9 mouse cellular contexts compared by ENCODE assay signal in genomic region chr9:44087761-44088455, GRCm38 (mm10). TPM values are rescaled to one million over a fixed set of nuclear protein-coding genes. Genes with fewer than 3 reads are reported as not detected.
DNase-seq lines count a peak whose midpoint lies in the region; ATAC-seq and TF ChIP-seq lines count a peak whose summit lies in the region.
"Had no signal": no experiment of that assay in that cellular context is flagged by ENCODE, and none has a peak within 500 bp of the region (broad histone marks: within the 10 kb centered on the region; RNA-seq: fewer than 3 reads in every experiment).

No protein-coding gene starts in this region.

- H3K79me2 ChIP-seq in macrophage (ENCODE audit: inconsistent target): no peaks in the 10 kb centered on the region

- DNase-seq in gastrocnemius, adult 2 months: peak; percentile 89
- no peak for DNase-seq in gastrocnemius, postnatal 36 days
- peak; percentile 30 for DNase-seq in Muller cell, postnatal 12 days (ENCODE audit: inconsistent ontology term)
- DNase-seq in heart, postnatal 4 days: peak; percentile 71
- no peak for DNase-seq in retina, postnatal 1 day

- peak overlapping the region; percentile 34 for H3K4me2 ChIP-seq in embryonic facial prominence, embryonic 13.5 days

- no peak for TF ChIP-seq CTCF in gastrocnemius, adult 2 months (IDR thresholded peaks at IDR 0.05)

- H3K27ac ChIP-seq in gastrocnemius, adult 2 months: peak overlapping the region; percentile 97
- H3K27ac ChIP-seq in embryonic facial prominence, embryonic 13.5 days: 0 out of 2 replicates have a peak overlapping the region, but pooled peaks have one; percentile 11
- H3K27ac ChIP-seq in macrophage: peak overlapping the region; percentile 89

- H3K27me3 ChIP-seq in embryonic facial prominence, embryonic 13.5 days: peaks cover 52% of the 10 kb centered on the region

- H3K9ac ChIP-seq in embryonic facial prominence, embryonic 13.5 days: peak overlapping the region; percentile 27; the same call in 1 of the 2 replicates

- ATAC-seq in embryonic facial prominence, embryonic 13.5 days (ENCODE audit: insufficient number of reproducible peaks, insufficient read depth, low FRiP score, low TSS enrichment, low read depth): 0 out of 2 replicates have a peak, but pooled peaks have one; percentile 27
- no peak for ATAC-seq in erythroid progenitor cell, adult 5-6 weeks (replicated peaks; ENCODE audit: low FRiP score, poor library complexity, severe bottlenecking)

- H3K36me3 ChIP-seq in embryonic facial prominence, embryonic 13.5 days: peaks cover 16% of the 10 kb centered on the region
- H3K36me3 ChIP-seq in macrophage (ENCODE audit: inconsistent target): peaks cover 7% of the 10 kb centered on the region; the same call in 1 of the 2 replicates

- peak overlapping the region; percentile 89 for H3K4me3 ChIP-seq in gastrocnemius, adult 2 months
- H3K4me3 ChIP-seq in embryonic facial prominence, embryonic 13.5 days: no peak overlapping the region
- no peak overlapping the region for H3K4me3 ChIP-seq in macrophage (ENCODE audit: inconsistent target)

- H3K9me3 ChIP-seq in embryonic facial prominence, embryonic 13.5 days: no peaks in the 10 kb centered on the region

- intact Hi-C loops in gastrocnemius, adult 2 months (cut with DNase I): loop anchor here (2.0 kb wide), 1 partner anchor 15 kb away; no protein-coding TSS in a partner anchor
- intact Hi-C loops in gastrocnemius, postnatal 36 days (cut with DNase I): no loop called here

- peaks cover 63% of the 10 kb centered on the region for H3K4me1 ChIP-seq in embryonic facial prominence, embryonic 13.5 days

- WGBS in embryonic facial prominence, embryonic 13.5 days: 4% methylated on average over 15 of the region's 15 CpGs
- 24% methylated on average over 15 of the region's 15 CpGs for WGBS in macrophage (ENCODE audit: missing documents)

RNA-seq across cellular contexts. Expression of gene Mfrp, which starts 13.6 kb away (rescaled TPM):
- not detected for total RNA-seq in gastrocnemius, adult 2 months (2021)
- total RNA-seq in gastrocnemius, postnatal 36 days (2021): not detected
- 0.21 and 0.39 TPM in 2 replicates for polyA plus RNA-seq in embryonic facial prominence, embryonic 13.5 days (2015; fragmentation: Nextera tagmentation; extraction: Ambion mirVana)
- not detected for total RNA-seq in heart, postnatal 4 days (2021)
- not detected for total RNA-seq in macrophage (2018; cell fraction: chromatin; rRNA removed)
- not detected for total RNA-seq in macrophage (2018; cell fraction: cytosol; rRNA removed)
- not detected for total RNA-seq in macrophage (2018; cell fraction: nucleus; rRNA removed)
- polyA plus RNA-seq in macrophage (2018): not detected in 3 replicates
- total RNA-seq in erythroid progenitor cell, adult 5-6 weeks (2015; ENCODE audit: low replicate concordance): not detected in 2 replicates
- total RNA-seq in erythroid progenitor cell, adult 5-6 weeks (2017; ENCODE audit: low replicate concordance): not detected in 2 replicates
- polyA plus RNA-seq: large intestine, adult 2 months had no signal

RNA-seq across cellular contexts. Expression of gene C1qtnf5, which starts 19.1 kb away (rescaled TPM):
- 1 to 10 TPM; 2.5 to 7.6 TPM for total RNA-seq in gastrocnemius, adult 2 months (2021)
- total RNA-seq in gastrocnemius, postnatal 36 days (2021): 1 to 10 TPM; 6.7 to 9.6 TPM
- polyA plus RNA-seq in embryonic facial prominence, embryonic 13.5 days (2015; fragmentation: Nextera tagmentation; extraction: Ambion mirVana): 1.5 and 2.8 TPM in 2 replicates
- total RNA-seq in heart, postnatal 4 days (2021): 1 to 10 TPM; 8.5 to 9.7 TPM
- 1 to 10 TPM in 1 of 26 experiments, not detected in 25; 2.3 TPM for total RNA-seq in macrophage (2018; cell fraction: chromatin; rRNA removed)
- not detected for total RNA-seq in macrophage (2018; cell fraction: cytosol; rRNA removed)
- total RNA-seq in macrophage (2018; cell fraction: nucleus; rRNA removed): not detected
- polyA plus RNA-seq in macrophage (2018): not detected in 3 replicates
- not detected in 2 replicates for total RNA-seq in erythroid progenitor cell, adult 5-6 weeks (2015; ENCODE audit: low replicate concordance)
- 1.4 TPM in 1 of 2 replicates, not detected in the other for total RNA-seq in erythroid progenitor cell, adult 5-6 weeks (2017; ENCODE audit: low replicate concordance)

RNA-seq across cellular contexts. Expression of gene Usp2, which starts 21.1 kb away (rescaled TPM):
- 100 to 1,000 TPM; 223 to 228 TPM for total RNA-seq in gastrocnemius, adult 2 months (2021)
- 100 to 1,000 TPM; 236 to 254 TPM for total RNA-seq in gastrocnemius, postnatal 36 days (2021)
- 14.6 and 15.2 TPM in 2 replicates for polyA plus RNA-seq in embryonic facial prominence, embryonic 13.5 days (2015; fragmentation: Nextera tagmentation; extraction: Ambion mirVana)
- 10 to 100 TPM; 72.6 to 79.0 TPM for total RNA-seq in heart, postnatal 4 days (2021)
- 1 to 10 TPM in 8 of 26 experiments, under 1 TPM in 13, not detected in 5; 0.37 to 3.1 (median 0.86) TPM for total RNA-seq in macrophage (2018; cell fraction: chromatin; rRNA removed)
- total RNA-seq in macrophage (2018; cell fraction: cytosol; rRNA removed): 1 to 10 TPM in 23 of 26 experiments, under 1 TPM in 3; 0.47 to 2.5 (median 1.4) TPM
- total RNA-seq in macrophage (2018; cell fraction: nucleus; rRNA removed): 1 to 10 TPM in 20 of 26 experiments, under 1 TPM in 5, not detected in 1; 0.35 to 6.1 (median 1.5) TPM
- 0.59 to 3.4 TPM (median 2.0 TPM) in 3 replicates for polyA plus RNA-seq in macrophage (2018)
- total RNA-seq in erythroid progenitor cell, adult 5-6 weeks (2015; ENCODE audit: low replicate concordance): not detected in 2 replicates
- total RNA-seq in erythroid progenitor cell, adult 5-6 weeks (2017; ENCODE audit: low replicate concordance): 1.8 TPM in 1 of 2 replicates, not detected in the other

RNA-seq across cellular contexts. Expression of gene Gm49380, which starts 25.4 kb away (rescaled TPM):
- 1 to 10 TPM in 1 of 2 experiments, under 1 TPM in 1; 0.71 to 1.4 TPM for total RNA-seq in gastrocnemius, adult 2 months (2021)
- total RNA-seq in gastrocnemius, postnatal 36 days (2021): 1 to 10 TPM in 1 of 2 experiments, under 1 TPM in 1; 0.57 to 1.3 TPM
- 0.30 and 0.48 TPM in 2 replicates for polyA plus RNA-seq in embryonic facial prominence, embryonic 13.5 days (2015; fragmentation: Nextera tagmentation; extraction: Ambion mirVana)
- not detected for total RNA-seq in heart, postnatal 4 days (2021)
- total RNA-seq in macrophage (2018; cell fraction: chromatin; rRNA removed): under 1 TPM in 9 of 26 experiments, not detected in 17; 0.31 to 0.88 (median 0.60) TPM
- under 1 TPM in 2 of 26 experiments, not detected in 24; 0.03 to 0.10 TPM for total RNA-seq in macrophage (2018; cell fraction: cytosol; rRNA removed)
- 1 to 10 TPM in 1 of 26 experiments, under 1 TPM in 5, not detected in 20; 0.20 to 1.1 (median 0.42) TPM for total RNA-seq in macrophage (2018; cell fraction: nucleus; rRNA removed)
- polyA plus RNA-seq in macrophage (2018): 0.06 TPM in 1 of 3 replicates, not detected in the others
- total RNA-seq in erythroid progenitor cell, adult 5-6 weeks (2015; ENCODE audit: low replicate concordance): not detected in 2 replicates
- 1.4 TPM in 1 of 2 replicates, not detected in the other for total RNA-seq in erythroid progenitor cell, adult 5-6 weeks (2017; ENCODE audit: low replicate concordance)
- polyA plus RNA-seq: large intestine, adult 2 months had no signal

RNA-seq across cellular contexts. Expression of gene Rnf26, which starts 25.4 kb away (rescaled TPM):
- total RNA-seq in gastrocnemius, adult 2 months (2021): 1 to 10 TPM; 3.0 to 3.1 TPM
- total RNA-seq in gastrocnemius, postnatal 36 days (2021): 1 to 10 TPM; 2.1 to 3.6 TPM
- 73.3 and 80.1 TPM in 2 replicates for polyA plus RNA-seq in embryonic facial prominence, embryonic 13.5 days (2015; fragmentation: Nextera tagmentation; extraction: Ambion mirVana)
- 10 to 100 TPM; 22.3 to 24.7 TPM for total RNA-seq in heart, postnatal 4 days (2021)
- 10 to 100 TPM in 3 of 26 experiments, 1 to 10 TPM in 23; 1.3 to 18.0 (median 5.5) TPM for total RNA-seq in macrophage (2018; cell fraction: chromatin; rRNA removed)
- 10 to 100 TPM; 12.9 to 29.2 (median 20.3) TPM for total RNA-seq in macrophage (2018; cell fraction: cytosol; rRNA removed)
- total RNA-seq in macrophage (2018; cell fraction: nucleus; rRNA removed): 10 to 100 TPM in 22 of 26 experiments, 1 to 10 TPM in 4; 6.6 to 28.0 (median 14.0) TPM
- 13.3 to 20.0 TPM (median 18.3 TPM) in 3 replicates for polyA plus RNA-seq in macrophage (2018)
- total RNA-seq in erythroid progenitor cell, adult 5-6 weeks (2015; ENCODE audit: low replicate concordance): 83.4 and 94.4 TPM in 2 replicates
- 43.9 and 53.3 TPM in 2 replicates for total RNA-seq in erythroid progenitor cell, adult 5-6 weeks (2017; ENCODE audit: low replicate concordance)

Comparison
In these comparisons a context has a peak if more than half of its experiments do, and no peak if none do; other contexts are left out.
1. DNase-seq: peak in gastrocnemius, adult 2 months (single experiment), Muller cell, postnatal 12 days (single experiment) and heart, postnatal 4 days (single experiment); none in gastrocnemius, postnatal 36 days (0 of 2) and retina, postnatal 1 day (single experiment).
2. H3K27ac ChIP-seq: peak in every context shown above with its lines; median percentile 97 in gastrocnemius, adult 2 months; 89 in macrophage; 11 in embryonic facial prominence, embryonic 13.5 days.
3. RNA of gene Usp2, which starts 21.1 kb away (total RNA-seq): 236 to 254 TPM in gastrocnemius, postnatal 36 days, 223 to 228 TPM in gastrocnemius, adult 2 months and 72.6 to 79.0 TPM in heart, postnatal 4 days; 1.8 TPM in erythroid progenitor cell, adult 5-6 weeks; every median in the first group is over 10 times any median in the second.